Mouse (Mus musculus): Measurements from ENCODE around the gene Nfib. TPM values are rescaled to one million over a fixed set of nuclear protein-coding genes. Genes with fewer than 3 reads are reported as not detected.

Gene Nfib
- polyA plus RNA-seq, 1 experiment from 2014 or later, result 75.7 TPM

DNA sequence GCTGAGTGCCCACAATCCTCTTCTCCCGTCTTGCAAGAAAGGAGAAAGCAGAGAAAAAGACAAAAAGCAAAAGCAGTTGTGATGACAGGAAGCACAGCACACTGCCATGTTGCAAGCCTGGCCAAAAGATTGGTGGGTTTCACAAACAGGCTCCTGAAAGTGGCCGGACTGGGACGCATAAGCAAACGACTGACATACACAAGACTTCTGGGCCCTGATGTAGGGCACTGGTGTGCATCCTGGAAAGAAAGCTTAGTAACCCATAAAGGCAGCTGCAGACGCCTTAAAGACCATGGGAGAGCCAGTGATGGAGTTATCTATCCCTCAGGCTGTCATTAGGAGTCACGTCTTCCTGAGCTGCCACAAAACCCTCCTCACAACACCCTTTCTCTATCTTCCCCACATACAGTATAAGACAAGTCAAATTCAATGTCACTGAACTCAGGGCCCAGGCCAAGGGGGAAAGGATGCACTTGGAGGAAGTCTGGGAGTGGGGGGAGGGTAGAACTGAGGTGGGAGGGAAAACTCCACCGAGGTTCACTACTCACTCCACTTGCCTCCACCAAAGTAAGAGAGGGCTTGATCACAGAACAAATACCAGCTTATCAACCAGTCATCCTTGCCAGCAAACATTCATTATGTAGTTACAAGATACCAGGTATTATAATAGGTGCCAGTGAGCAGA is 6.2 kb upstream of the Nfib start:
- H3K4me2 ChIP-seq (ENCODE audit: low read length), result no peak overlapping the region
- no peaks in the 10 kb centered on the region for H3K27me3 ChIP-seq (replicated peaks; ENCODE audit: control insufficient read depth, insufficient read depth, low read length)
- WGBS, result 87% methylated on average over 7 of the region's 7 CpGs
- no peak overlapping the region for H3K9ac ChIP-seq (ENCODE audit: low read depth, low read length)
- H3K27ac ChIP-seq (ENCODE audit: low read depth, low read length), result no peak overlapping the region
- ATAC-seq, result no peak
- no peak overlapping the region for H3K4me3 ChIP-seq (ENCODE audit: low read length)
- no peaks in the 10 kb centered on the region for H3K36me3 ChIP-seq (ENCODE audit: control insufficient read depth, insufficient read depth, low read length)
- H3K9me3 ChIP-seq (ENCODE audit: control insufficient read depth, low read length), result no peaks in the 10 kb centered on the region
- no peaks in the 10 kb centered on the region for H3K4me1 ChIP-seq (ENCODE audit: control insufficient read depth, insufficient read depth, low read depth, low read length)

DNA sequence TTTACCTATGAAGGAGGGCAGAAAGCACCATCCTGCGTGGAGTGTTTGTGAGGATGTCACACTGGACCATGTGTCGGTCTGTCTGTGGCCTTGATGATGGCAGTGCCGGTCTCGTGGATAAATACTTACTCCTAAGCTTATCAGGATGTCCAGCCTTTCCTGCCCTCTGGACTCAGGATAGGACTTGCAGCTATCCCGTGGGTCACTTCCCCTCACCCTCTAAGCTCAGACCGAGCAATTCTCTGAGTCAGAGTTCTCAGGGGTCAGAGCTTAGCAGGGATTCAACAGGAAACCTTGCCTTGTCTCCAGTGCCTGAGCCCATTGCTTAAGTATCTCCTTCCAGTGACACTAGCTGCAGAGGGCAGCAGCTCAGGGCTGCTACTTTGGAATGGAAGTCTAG is 4.1 kb upstream of the Nfib start:
- Histone ChIP-seq H3K9me3 (ENCODE audit: control insufficient read depth, low read length) (no peaks in the 10 kb centered on the region), H3K36me3 (ENCODE audit: control insufficient read depth, insufficient read depth, low read length) (no peaks in the 10 kb centered on the region), H3K27me3 (replicated peaks; ENCODE audit: control insufficient read depth, insufficient read depth, low read length) (no peaks in the 10 kb centered on the region), H3K4me1 (ENCODE audit: control insufficient read depth, insufficient read depth, low read depth, low read length) (peaks cover 10% of the 10 kb centered on the region), H3K4me3 (ENCODE audit: low read length) (no peak overlapping the region), H3K9ac (ENCODE audit: low read depth, low read length) (no peak overlapping the region), H3K4me2 (ENCODE audit: low read length) (no peak overlapping the region), H3K27ac (ENCODE audit: low read depth, low read length) (no peak overlapping the region)
- ATAC-seq, result no peak
- WGBS, result 80% methylated on average over 6 of the region's 6 CpGs

DNA sequence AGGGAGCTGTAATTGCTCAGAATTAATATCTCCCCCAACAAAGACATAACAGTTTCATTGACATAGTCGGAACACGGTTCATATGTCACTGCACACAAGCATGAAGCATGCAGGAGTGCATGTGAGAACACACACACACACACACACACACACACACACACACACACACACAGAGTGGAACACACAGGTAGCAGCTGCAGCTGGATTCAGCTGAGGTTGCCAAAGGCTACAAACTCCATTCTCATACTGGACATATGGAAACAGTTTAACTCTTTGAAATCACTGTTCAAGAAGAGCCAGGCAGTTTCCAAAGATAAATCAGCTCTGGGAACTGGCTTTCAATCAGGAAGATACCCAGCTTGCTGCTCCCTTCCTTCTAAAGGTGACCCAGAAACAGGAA is 462 bp upstream of the Nfib start:
- Histone ChIP-seq H3K4me1 (ENCODE audit: control insufficient read depth, insufficient read depth, low read depth, low read length) (peaks cover 13% of the 10 kb centered on the region), H3K9me3 (ENCODE audit: control insufficient read depth, low read length) (no peaks in the 10 kb centered on the region), H3K27me3 (replicated peaks; ENCODE audit: control insufficient read depth, insufficient read depth, low read length) (no peaks in the 10 kb centered on the region), H3K4me2 (ENCODE audit: low read length) (no peak overlapping the region), H3K27ac (ENCODE audit: low read depth, low read length) (no peak overlapping the region; the same call in 1 of the 2 replicates), H3K9ac (ENCODE audit: low read depth, low read length) (no peak overlapping the region), H3K36me3 (ENCODE audit: control insufficient read depth, insufficient read depth, low read length) (no peaks in the 10 kb centered on the region), H3K4me3 (ENCODE audit: low read length) (no peak overlapping the region)
- WGBS, result 18% methylated on average over 2 of the region's 2 CpGs
- ATAC-seq, result no peak

DNA sequence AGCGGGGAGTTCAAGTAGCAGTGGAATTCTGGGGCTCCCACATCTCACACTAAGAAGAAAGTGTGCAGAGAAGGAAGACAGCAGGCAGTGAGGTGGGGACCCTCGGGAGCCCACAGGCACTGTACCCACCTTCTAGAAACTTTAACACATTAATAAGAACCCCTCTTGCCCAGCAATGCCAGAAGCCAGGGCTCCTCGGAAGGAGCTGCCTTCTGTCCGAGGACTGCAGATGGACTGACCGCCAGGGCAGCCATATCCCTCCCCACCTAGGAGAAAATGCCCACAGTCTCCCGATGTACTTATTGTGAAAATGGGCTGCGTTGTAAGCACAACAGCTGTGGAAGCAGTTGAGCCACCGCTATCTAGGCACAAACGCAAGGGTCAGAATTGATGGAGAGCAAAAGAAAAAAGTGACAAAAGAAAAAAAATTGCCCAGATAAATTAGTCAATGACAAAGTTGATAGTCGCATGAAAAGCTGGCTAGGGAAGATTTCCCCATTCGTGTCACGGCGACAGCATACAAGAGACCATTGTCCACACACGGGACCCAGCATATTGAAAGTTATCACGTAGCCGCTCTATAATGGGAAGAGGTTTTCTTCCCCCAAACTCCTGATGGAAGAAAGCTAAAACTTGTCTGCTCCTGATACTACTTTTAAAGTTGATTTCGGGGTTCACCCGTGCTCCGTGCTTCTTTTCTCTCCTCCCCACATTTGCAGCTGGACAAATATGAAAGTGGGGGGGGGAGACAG is 1.3 kb downstream of the Nfib start:
- Histone ChIP-seq H3K36me3 (ENCODE audit: control insufficient read depth, insufficient read depth, low read length) (no peaks in the 10 kb centered on the region), H3K27ac (ENCODE audit: low read depth, low read length) (peak overlapping the region; percentile 74), H3K27me3 (replicated peaks; ENCODE audit: control insufficient read depth, insufficient read depth, low read length) (no peaks in the 10 kb centered on the region), H3K4me3 (ENCODE audit: low read length) (peak overlapping the region; percentile 6), H3K4me2 (ENCODE audit: low read length) (peak overlapping the region; percentile 40), H3K4me1 (ENCODE audit: control insufficient read depth, insufficient read depth, low read depth, low read length) (peaks cover 16% of the 10 kb centered on the region), H3K9ac (ENCODE audit: low read depth, low read length) (peak overlapping the region; percentile 35; the same call in 1 of the 2 replicates), H3K9me3 (ENCODE audit: control insufficient read depth, low read length) (no peaks in the 10 kb centered on the region)
- peak; percentile 40; the same call in 1 of the 2 replicates for ATAC-seq
- 26% methylated on average over 19 of the region's 19 CpGs for WGBS

DNA sequence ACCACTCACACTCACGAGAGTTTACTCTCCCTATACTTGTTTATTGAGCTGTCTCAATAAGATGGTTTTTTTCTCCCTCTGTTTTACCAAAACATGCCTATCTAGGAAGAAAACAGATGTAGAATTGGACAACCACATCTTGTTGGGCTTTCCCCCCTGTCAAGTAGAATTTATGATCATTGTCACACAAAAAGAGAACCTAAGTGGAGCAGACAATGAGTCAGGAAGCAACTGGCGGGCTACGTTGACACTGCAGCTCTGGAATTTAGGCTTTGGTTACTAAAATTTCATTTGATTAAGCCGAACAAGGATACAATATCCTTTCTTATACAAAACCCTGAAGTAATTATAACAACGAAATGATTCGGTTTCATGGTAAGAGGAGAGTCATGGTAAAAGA is 2.7 kb downstream of the Nfib start:
- Histone ChIP-seq H3K27me3 (replicated peaks; ENCODE audit: control insufficient read depth, insufficient read depth, low read length) (no peaks in the 10 kb centered on the region), H3K9me3 (ENCODE audit: control insufficient read depth, low read length) (no peaks in the 10 kb centered on the region), H3K4me1 (ENCODE audit: control insufficient read depth, insufficient read depth, low read depth, low read length) (peaks cover 16% of the 10 kb centered on the region), H3K27ac (ENCODE audit: low read depth, low read length) (no peak overlapping the region), H3K36me3 (ENCODE audit: control insufficient read depth, insufficient read depth, low read length) (no peaks in the 10 kb centered on the region), H3K4me2 (ENCODE audit: low read length) (no peak overlapping the region), H3K9ac (ENCODE audit: low read depth, low read length) (no peak overlapping the region), H3K4me3 (ENCODE audit: low read length) (no peak overlapping the region)
- WGBS, result 65% methylated on average over 6 of the region's 6 CpGs
- ATAC-seq, result no peak

DNA sequence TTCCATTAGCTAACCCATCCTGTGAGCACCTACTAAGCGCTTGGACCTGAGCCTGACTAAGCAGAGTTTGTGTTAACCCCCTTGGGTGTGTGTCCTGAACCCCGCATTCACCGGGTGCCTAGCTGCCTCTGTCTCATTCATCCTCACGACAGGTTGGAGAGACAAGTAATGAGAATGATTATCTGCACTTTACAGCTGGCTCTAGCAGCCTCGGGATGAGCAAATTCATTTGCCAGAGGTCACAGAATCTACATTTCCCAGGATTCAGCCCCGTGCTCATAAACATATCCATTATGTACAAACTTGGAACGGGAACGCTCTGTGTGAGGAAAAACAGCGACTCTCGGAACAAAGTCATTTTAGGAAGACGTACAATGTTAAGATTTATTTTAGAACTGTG is 6.0 kb downstream of the Nfib start:
- 52% methylated on average over 11 of the region's 11 CpGs for WGBS
- no peak overlapping the region for H3K4me2 ChIP-seq (ENCODE audit: low read length)
- ATAC-seq, result no peak; the same call in 1 of the 2 replicates
- peaks cover 6% of the 10 kb centered on the region for H3K4me1 ChIP-seq (ENCODE audit: control insufficient read depth, insufficient read depth, low read depth, low read length)
- H3K36me3 ChIP-seq (ENCODE audit: control insufficient read depth, insufficient read depth, low read length), result no peaks in the 10 kb centered on the region
- H3K9ac ChIP-seq (ENCODE audit: low read depth, low read length), result no peak overlapping the region
- no peaks in the 10 kb centered on the region for H3K27me3 ChIP-seq (replicated peaks; ENCODE audit: control insufficient read depth, insufficient read depth, low read length)
- no peak overlapping the region for H3K27ac ChIP-seq (ENCODE audit: low read depth, low read length)
- no peaks in the 10 kb centered on the region for H3K9me3 ChIP-seq (ENCODE audit: control insufficient read depth, low read length)
- no peak overlapping the region for H3K4me3 ChIP-seq (ENCODE audit: low read length)

DNA sequence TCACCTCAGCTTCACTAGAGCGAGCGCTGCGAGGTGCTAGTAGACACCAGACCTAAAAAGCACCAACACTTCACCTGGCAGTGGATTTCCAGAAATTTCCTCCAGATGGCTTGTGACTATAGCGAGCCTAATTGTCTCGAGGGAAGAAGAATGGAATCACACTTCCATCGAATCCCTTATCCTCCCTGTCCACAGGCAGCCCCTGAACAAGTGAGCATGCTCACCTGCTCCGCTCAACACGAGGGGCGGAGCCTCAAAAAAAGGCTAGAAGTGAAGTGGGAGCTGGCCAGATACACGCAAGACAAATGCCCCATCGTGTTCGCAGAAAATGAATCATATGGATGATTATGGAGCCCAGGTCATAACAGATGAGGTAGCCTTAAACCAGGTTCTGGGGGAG is 6.9 kb downstream of the Nfib start:
- WGBS, result 82% methylated on average over 12 of the region's 12 CpGs
- Histone ChIP-seq H3K4me1 (ENCODE audit: control insufficient read depth, insufficient read depth, low read depth, low read length) (peaks cover 3% of the 10 kb centered on the region; the same call in 1 of the 2 replicates), H3K9me3 (ENCODE audit: control insufficient read depth, low read length) (no peaks in the 10 kb centered on the region), H3K27me3 (replicated peaks; ENCODE audit: control insufficient read depth, insufficient read depth, low read length) (no peaks in the 10 kb centered on the region), H3K27ac (ENCODE audit: low read depth, low read length) (no peak overlapping the region), H3K4me2 (ENCODE audit: low read length) (no peak overlapping the region), H3K9ac (ENCODE audit: low read depth, low read length) (no peak overlapping the region), H3K4me3 (ENCODE audit: low read length) (no peak overlapping the region), H3K36me3 (ENCODE audit: control insufficient read depth, insufficient read depth, low read length) (no peaks in the 10 kb centered on the region)
- ATAC-seq, result no peak

DNA sequence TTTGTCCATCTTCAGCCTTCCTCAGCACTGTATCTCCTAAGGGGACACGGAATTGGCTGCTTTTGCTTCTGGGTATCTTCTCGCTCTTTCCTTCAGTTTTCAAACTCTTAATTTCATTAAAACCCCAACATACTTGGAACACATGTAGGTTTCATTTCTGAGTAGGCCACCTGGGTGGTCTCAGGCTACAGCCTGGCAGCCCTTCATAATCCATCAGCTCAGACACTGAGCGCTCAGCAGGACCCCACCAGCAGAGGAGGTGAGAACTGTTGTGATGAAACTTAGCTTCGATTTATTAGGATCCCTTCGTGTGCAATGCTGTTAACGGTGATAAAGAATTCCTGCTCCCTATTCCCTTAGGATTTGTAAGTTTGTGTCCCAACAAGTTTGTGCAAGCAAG is 8.4 kb downstream of the Nfib start:
- Histone ChIP-seq H3K4me2 (ENCODE audit: low read length) (no peak overlapping the region), H3K9ac (ENCODE audit: low read depth, low read length) (no peak overlapping the region), H3K27ac (ENCODE audit: low read depth, low read length) (no peak overlapping the region), H3K4me1 (ENCODE audit: control insufficient read depth, insufficient read depth, low read depth, low read length) (peaks cover 5% of the 10 kb centered on the region; the same call in 1 of the 2 replicates), H3K4me3 (ENCODE audit: low read length) (no peak overlapping the region), H3K27me3 (replicated peaks; ENCODE audit: control insufficient read depth, insufficient read depth, low read length) (no peaks in the 10 kb centered on the region), H3K9me3 (ENCODE audit: control insufficient read depth, low read length) (no peaks in the 10 kb centered on the region), H3K36me3 (ENCODE audit: control insufficient read depth, insufficient read depth, low read length) (no peaks in the 10 kb centered on the region)
- WGBS, result 65% methylated on average over 6 of the region's 6 CpGs
- ATAC-seq, result no peak

DNA sequence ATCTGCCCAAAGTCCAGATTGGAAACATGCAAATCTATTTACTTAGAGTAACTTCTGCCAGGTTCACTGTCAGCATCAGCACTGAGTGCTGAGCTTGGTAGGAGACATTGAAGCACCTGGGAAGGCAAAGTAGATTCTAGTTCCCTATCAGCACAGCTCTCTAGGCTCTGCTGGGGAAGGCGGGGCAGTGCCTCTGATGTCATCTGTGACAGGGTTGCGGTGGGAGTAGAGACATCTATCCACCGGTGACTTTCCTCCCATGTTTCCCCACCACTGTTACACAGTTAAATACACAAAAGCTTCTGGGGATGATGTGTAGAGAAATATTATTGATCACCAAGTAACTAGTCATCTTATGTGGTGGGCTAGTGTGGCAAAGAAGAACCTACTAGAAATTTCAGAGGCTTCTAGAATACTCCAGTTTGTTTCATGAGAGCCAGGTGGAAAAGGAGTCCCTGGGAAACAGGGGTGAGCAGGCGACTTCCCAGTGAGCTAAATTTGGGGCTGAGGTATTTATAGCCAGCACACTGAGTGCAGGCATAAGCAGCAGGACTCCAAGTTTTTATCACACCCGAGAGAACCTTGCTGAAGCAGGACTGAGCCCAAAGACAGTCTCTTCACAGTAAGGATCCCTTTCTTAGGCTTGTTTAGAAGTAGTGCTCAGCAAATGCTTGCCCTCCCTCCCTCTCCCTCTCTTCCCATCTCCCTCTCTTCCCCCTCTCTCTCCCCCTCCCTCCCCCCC is 9.6 kb downstream of the Nfib start:
- no peak overlapping the region for H3K4me2 ChIP-seq (ENCODE audit: low read length)
- H3K36me3 ChIP-seq (ENCODE audit: control insufficient read depth, insufficient read depth, low read length), result no peaks in the 10 kb centered on the region
- WGBS, result 76% methylated on average over 5 of the region's 5 CpGs
- ATAC-seq, result no peak
- H3K4me3 ChIP-seq (ENCODE audit: low read length), result no peak overlapping the region
- H3K27ac ChIP-seq (ENCODE audit: low read depth, low read length), result no peak overlapping the region
- H3K9me3 ChIP-seq (ENCODE audit: control insufficient read depth, low read length), result no peaks in the 10 kb centered on the region
- no peak overlapping the region for H3K9ac ChIP-seq (ENCODE audit: low read depth, low read length)
- H3K4me1 ChIP-seq (ENCODE audit: control insufficient read depth, insufficient read depth, low read depth, low read length), result peaks cover 9% of the 10 kb centered on the region; the same call in 1 of the 2 replicates
- H3K27me3 ChIP-seq (replicated peaks; ENCODE audit: control insufficient read depth, insufficient read depth, low read length), result no peaks in the 10 kb centered on the region

Measured in hindbrain, embryonic 16.5 days (tissue).